Mouse (Mus musculus) myocyte (in vitro differentiated cells): ENCODE data around the gene Zfp580.

Experiments used
- CEBPB ChIP-seq: IDR thresholded peaks from 2 replicates; pipeline ENCODE4 v1.6.1; 2011; ENCODE audit warnings: mild to moderate bottlenecking, moderate library complexity; ENCODE audit not compliant: poor library complexity, insufficient read depth, severe bottlenecking
- E2F4 ChIP-seq: IDR thresholded peaks from one replicate; pipeline ENCODE4 v1.6.1; 2011; ENCODE audit warnings: mild to moderate bottlenecking, control low read depth, moderate library complexity; ENCODE audit not compliant: insufficient read depth
- MAX ChIP-seq: IDR thresholded peaks from one replicate; pipeline ENCODE4 v1.6.1; 2011; ENCODE audit warnings: low read depth, mild to moderate bottlenecking, control low read depth
- MYOD1 ChIP-seq, 3 experiments: IDR thresholded peaks; one replicate each; pipeline ENCODE4 v1.6.1; 2011; ENCODE audit warnings: control low read depth in 2 of 3, low read depth in 2 of 3, mild to moderate bottlenecking in 2 of 3, moderate library complexity in 1 of 3; ENCODE audit not compliant: insufficient read length in 2 of 3, control insufficient read depth in 1 of 3
- MYOG ChIP-seq, 3 experiments: IDR thresholded peaks; one replicate each; pipeline ENCODE4 v1.6.1; 2011; ENCODE audit warnings: control low read depth in 2 of 3, low read depth in 2 of 3, mild to moderate bottlenecking in 2 of 3; ENCODE audit not compliant: insufficient read length in 2 of 3, control insufficient read depth in 1 of 3, insufficient read depth in 1 of 3
- POLR2A ChIP-seq: IDR thresholded peaks from one replicate; pipeline ENCODE4 v1.6.1; 2011; ENCODE audit warnings: low read depth, mild to moderate bottlenecking, control low read depth, moderate library complexity; ENCODE audit not compliant: insufficient read length
- POLR2AphosphoS2 ChIP-seq: IDR thresholded peaks from one replicate; pipeline ENCODE4 v1.6.1; 2011; ENCODE audit warnings: low read depth, control low read depth; ENCODE audit not compliant: insufficient read length
- REST ChIP-seq: IDR thresholded peaks from one replicate; pipeline ENCODE4 v1.6.1; 2011; ENCODE audit warnings: mild to moderate bottlenecking, control low read depth, moderate library complexity; ENCODE audit not compliant: insufficient read depth, insufficient read length
- TCF12 ChIP-seq: IDR thresholded peaks from one replicate; pipeline ENCODE4 v1.6.1; 2011; ENCODE audit warnings: mild to moderate bottlenecking, control low read depth; ENCODE audit not compliant: poor library complexity, insufficient read depth, severe bottlenecking
- TCF3 ChIP-seq: IDR thresholded peaks from one replicate; pipeline ENCODE4 v1.6.1; 2011; ENCODE audit warnings: low read depth, control low read depth; ENCODE audit not compliant: insufficient read length
- USF1 ChIP-seq: IDR thresholded peaks from one replicate; pipeline ENCODE4 v1.6.1; 2011; ENCODE audit warnings: low read depth, mild to moderate bottlenecking, control low read depth, moderate library complexity

GRCm38 (mm10) chr7:5064886-5065285 lies 13.5 kb downstream of the Zfp580 start:
- TF ChIP-seq POLR2A (no peak), TCF12 (no peak), USF1 (no peak), MAX (no peak), E2F4 (no peak), MYOG (IDR thresholded peaks at IDR 0.05; ENCODE audit: control insufficient read depth in 1 of 3, insufficient read depth in 1 of 3, insufficient read length in 2 of 3, low read depth in 2 of 3) (no peak), REST (no peak), CEBPB (no peak), MYOD1 (IDR thresholded peaks at IDR 0.05; ENCODE audit: control insufficient read depth in 1 of 3, insufficient read length in 2 of 3, low read depth in 2 of 3) (no peak), POLR2AphosphoS2 (no peak), TCF3 (no peak)
